Mouse (Mus musculus) layer of hippocampus, adult 2 months (tissue): Measurements from ENCODE around the gene Pde5a. TPM values are rescaled to one million over a fixed set of nuclear protein-coding genes. Genes with fewer than 3 reads are reported as not detected.

Source experiments
- DNase-seq, 2 experiments: peaks; one replicate each; pipeline ENCODE4 v3.0.0; 2022; ENCODE audit warnings: low spot score in 2 of 2
- H3K27ac ChIP-seq: fragments of 200-600 bp; 2 replicates; pipeline ENCODE4 v1.8.1; 2022
- H3K4me3 ChIP-seq: fragments of 200-600 bp; 2 replicates; pipeline ENCODE4 v1.8.1; 2022; ENCODE audit warnings: mild to moderate bottlenecking
- CTCF ChIP-seq: fragments of 200-600 bp; conservative IDR thresholded peaks from 2 replicates; pipeline ENCODE4 v1.8.1; 2022; ENCODE audit warnings: antibody characterized with exemption, mild to moderate bottlenecking, moderate library complexity
- total RNA-seq, 2 experiments: library from RNA; stranded (reverse); gene quantifications; 2 replicates each; pipeline ENCODE4 v1.2.3; 2021

The Pde5a gene
- total RNA-seq, 2 experiments from 2014 or later, result 14.8 to 16.7 TPM

GRCm38 (mm10) chr3:122729960-122730740 lies 1.4 kb downstream of the Pde5a start:
- peak overlapping the region; percentile 77 for H3K4me3 ChIP-seq
- peak in 1 of 2 experiments; percentile 23 for DNase-seq
- peak; percentile 73 for TF ChIP-seq CTCF
- peak overlapping the region; percentile 74 for H3K27ac ChIP-seq

GRCm38 (mm10) chr3:122730741-122731235 lies 2.0 kb downstream of the Pde5a start:
- DNase-seq, result no peak
- peak overlapping the region; percentile 77 for H3K4me3 ChIP-seq
- TF ChIP-seq CTCF, result no peak
- peak overlapping the region; percentile 74; the same call in 1 of the 2 replicates for H3K27ac ChIP-seq

- Histone ChIP-seq H3K27ac (no peak overlapping the region), H3K4me3 (no peak overlapping the region)
- no peak for DNase-seq
- no peak for TF ChIP-seq CTCF
Observed at GRCm38 (mm10) chr3:122733806-122734205, 5.1 kb downstream of the Pde5a start.

- Histone ChIP-seq H3K4me3 (no peak overlapping the region), H3K27ac (no peak overlapping the region)
- TF ChIP-seq CTCF, result no peak
- no peak for DNase-seq
Observed at GRCm38 (mm10) chr3:122734329-122734728, 5.6 kb downstream of the Pde5a start.

- Histone ChIP-seq H3K4me3 (no peak overlapping the region), H3K27ac (no peak overlapping the region)
- no peak for DNase-seq
- no peak for TF ChIP-seq CTCF
Observed at GRCm38 (mm10) chr3:122739460-122739859, 10.7 kb downstream of the Pde5a start.

- no peak overlapping the region for H3K27ac ChIP-seq
- DNase-seq, result no peak
- no peak overlapping the region for H3K4me3 ChIP-seq
- no peak for TF ChIP-seq CTCF
Observed at GRCm38 (mm10) chr3:122744265-122744664, 15.5 kb downstream of the Pde5a start.

- no peak for DNase-seq
- Histone ChIP-seq H3K4me3 (no peak overlapping the region), H3K27ac (no peak overlapping the region)
- no peak for TF ChIP-seq CTCF
Observed at GRCm38 (mm10) chr3:122747921-122748700, 19.4 kb downstream of the Pde5a start.

- DNase-seq, result no peak
- no peak for TF ChIP-seq CTCF
- H3K27ac ChIP-seq, result no peak overlapping the region
- H3K4me3 ChIP-seq, result no peak overlapping the region
Observed at GRCm38 (mm10) chr3:122763240-122763761, 34.6 kb downstream of the Pde5a start.

GRCm38 (mm10) chr3:122763768-122764167 lies 35.0 kb downstream of the Pde5a start:
- DNase-seq, result no peak
- H3K4me3 ChIP-seq, result no peak overlapping the region
- no peak overlapping the region for H3K27ac ChIP-seq
- TF ChIP-seq CTCF, result no peak

GRCm38 (mm10) chr3:122766930-122767329 lies 38.2 kb downstream of the Pde5a start:
- H3K4me3 ChIP-seq, result no peak overlapping the region
- no peak for DNase-seq
- TF ChIP-seq CTCF, result no peak
- no peak overlapping the region for H3K27ac ChIP-seq

- no peak for TF ChIP-seq CTCF
- no peak overlapping the region for H3K27ac ChIP-seq
- no peak for DNase-seq
- H3K4me3 ChIP-seq, result no peak overlapping the region
Observed at GRCm38 (mm10) chr3:122767841-122768240, 39.1 kb downstream of the Pde5a start.

- TF ChIP-seq CTCF, result no peak
- no peak for DNase-seq
- no peak overlapping the region for H3K4me3 ChIP-seq
- H3K27ac ChIP-seq, result no peak overlapping the region
Observed at GRCm38 (mm10) chr3:122781417-122781816, 52.7 kb downstream of the Pde5a start.

GRCm38 (mm10) chr3:122784245-122784644 lies 55.5 kb downstream of the Pde5a start:
- Histone ChIP-seq H3K4me3 (no peak overlapping the region), H3K27ac (no peak overlapping the region)
- DNase-seq, result no peak
- peak; percentile 79 for TF ChIP-seq CTCF

- DNase-seq, result peak; percentile 56 to 67
- Histone ChIP-seq H3K4me3 (no peak overlapping the region), H3K27ac (no peak overlapping the region)
- no peak for TF ChIP-seq CTCF
Observed at GRCm38 (mm10) chr3:122788314-122788713, 59.6 kb downstream of the Pde5a start.
